Mouse (Mus musculus): ENCODE results near the gene Car10.

Car10 gene

GRCm38 (mm10) chr11:93502864-93503263, 405.0 kb downstream of the Car10 start:
- DNase-seq: no peak

- no peak for DNase-seq
These were observed 405.6 kb downstream of the Car10 start for GRCm38 (mm10) chr11:93503469-93503868.

DNA sequence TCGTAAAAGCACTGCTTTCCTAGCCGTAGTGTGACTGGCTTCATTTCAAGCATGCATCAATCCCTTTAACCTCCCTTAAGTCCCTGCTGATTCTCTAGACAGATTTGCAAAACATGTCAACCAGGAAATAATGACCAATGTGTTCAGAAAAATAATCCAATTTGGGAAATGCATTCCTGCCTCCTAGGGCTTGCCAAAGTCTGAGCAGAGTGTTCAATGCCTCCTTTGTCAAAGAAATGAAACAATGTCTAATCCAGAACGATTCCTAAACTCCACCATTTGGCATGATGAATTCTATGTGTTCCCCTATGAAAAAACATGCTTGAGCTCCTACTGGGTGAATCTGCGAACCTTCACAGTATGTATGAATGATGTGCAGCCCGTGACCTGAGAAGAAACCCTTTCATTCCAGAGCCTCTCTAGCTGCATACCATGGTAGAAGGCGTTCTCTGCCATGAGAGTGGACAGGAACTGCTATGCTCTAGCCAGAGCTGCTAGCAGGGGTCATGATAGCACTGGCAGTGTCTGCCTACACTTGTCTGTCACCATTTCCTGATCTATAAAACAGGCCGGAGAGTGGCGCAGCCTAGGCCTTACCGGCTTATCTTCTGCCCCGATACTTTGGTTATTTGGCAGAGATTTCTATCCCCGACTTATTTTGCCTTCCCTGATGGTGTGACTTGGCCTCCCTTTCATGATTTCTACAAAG, 411.9 kb downstream of the Car10 start:
- DNase-seq: no peak

DNA sequence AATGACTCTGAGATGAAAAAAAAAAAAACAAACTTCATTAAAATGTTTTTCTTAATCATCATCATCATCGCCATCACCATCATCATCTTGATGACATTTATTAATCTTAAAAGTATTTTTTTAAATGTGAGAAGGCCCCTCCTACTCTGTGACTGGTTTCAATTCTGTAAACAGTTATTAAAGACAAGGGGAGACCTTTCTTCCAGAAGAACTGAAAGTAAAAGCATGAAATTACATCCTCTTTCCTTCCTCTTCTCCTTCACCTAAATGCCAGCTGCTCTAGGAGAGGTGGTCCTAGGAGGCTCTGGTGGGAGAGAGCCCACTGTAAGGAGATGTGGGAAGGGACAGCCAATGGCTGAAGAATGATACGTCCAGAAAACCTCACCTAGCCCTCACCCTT, 415.0 kb downstream of the Car10 start:
- DNase-seq: no peak

DNA sequence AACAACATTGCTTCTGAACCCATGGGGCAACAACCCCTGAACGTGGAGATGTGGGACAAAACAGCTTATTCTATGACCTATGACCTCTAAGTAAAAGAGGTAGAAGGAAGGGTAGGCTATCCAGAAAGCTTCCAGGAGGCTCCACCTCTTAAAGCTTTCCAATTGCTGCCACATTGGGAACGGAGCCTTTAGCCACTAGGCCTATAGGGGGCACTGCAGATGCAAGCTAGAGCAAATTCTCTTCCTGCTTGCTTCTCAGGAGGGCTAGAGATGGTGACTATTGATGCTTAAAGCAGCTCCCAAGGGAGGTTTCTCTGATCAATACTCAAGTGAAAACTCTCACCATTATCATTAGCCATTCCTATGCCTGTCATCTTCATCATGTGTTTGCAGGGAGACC, 416.6 kb downstream of the Car10 start:
- DNase-seq: no peak

DNA sequence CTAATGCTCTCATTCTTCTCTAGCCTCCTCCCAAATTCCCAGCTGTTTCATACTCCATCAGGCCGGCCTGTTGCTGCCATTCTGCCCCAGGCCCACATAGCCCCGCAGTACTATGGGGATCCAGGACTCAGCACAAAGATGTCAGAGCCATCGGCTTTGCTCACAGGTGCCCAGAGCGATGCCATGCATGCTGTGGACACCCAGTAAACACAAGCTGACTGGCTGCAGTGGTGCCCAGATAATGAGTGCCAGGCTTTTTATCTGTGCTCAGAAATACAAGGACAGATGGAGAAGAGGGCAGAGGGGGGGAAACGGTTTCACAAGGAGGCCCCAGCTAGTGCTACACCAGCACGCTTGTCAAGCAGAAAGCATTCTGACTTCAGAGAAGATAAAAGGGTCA, 417.7 kb downstream of the Car10 start:
- peak; percentile 80 for DNase-seq

- DNase-seq: no peak
These were observed 418.4 kb downstream of the Car10 start for GRCm38 (mm10) chr11:93516216-93516615.

- DNase-seq: no peak
These were observed 419.1 kb downstream of the Car10 start for GRCm38 (mm10) chr11:93516946-93517345.

- DNase-seq: no peak
These were observed 424.7 kb downstream of the Car10 start for GRCm38 (mm10) chr11:93522501-93522900.

- no peak for DNase-seq
These were observed 428.1 kb downstream of the Car10 start for GRCm38 (mm10) chr11:93525921-93526320.

- peak; percentile 84 for DNase-seq
These were observed 433.3 kb downstream of the Car10 start for GRCm38 (mm10) chr11:93531029-93531680.

GRCm38 (mm10) chr11:93536244-93536643, 438.4 kb downstream of the Car10 start:
- DNase-seq: no peak

DNA sequence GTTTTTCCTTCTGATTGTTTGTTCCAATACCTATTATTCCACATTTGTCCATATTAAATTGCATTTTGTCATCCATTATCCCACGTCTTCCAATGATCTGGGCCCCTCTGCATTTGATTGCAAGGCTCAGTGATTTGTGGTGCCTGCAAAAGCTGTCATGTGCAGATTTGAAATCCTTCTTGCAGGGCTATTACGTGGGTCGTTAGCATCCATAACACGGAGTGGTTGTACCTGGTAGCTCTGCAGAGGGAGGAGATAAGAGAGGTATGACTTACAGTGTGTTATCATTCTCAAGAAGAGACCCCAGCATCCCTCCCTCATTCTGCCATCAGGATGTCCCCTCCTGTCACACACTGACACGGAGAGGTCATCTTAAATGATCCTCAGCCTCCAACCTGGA, 451.1 kb downstream of the Car10 start:
- no peak for DNase-seq

DNA sequence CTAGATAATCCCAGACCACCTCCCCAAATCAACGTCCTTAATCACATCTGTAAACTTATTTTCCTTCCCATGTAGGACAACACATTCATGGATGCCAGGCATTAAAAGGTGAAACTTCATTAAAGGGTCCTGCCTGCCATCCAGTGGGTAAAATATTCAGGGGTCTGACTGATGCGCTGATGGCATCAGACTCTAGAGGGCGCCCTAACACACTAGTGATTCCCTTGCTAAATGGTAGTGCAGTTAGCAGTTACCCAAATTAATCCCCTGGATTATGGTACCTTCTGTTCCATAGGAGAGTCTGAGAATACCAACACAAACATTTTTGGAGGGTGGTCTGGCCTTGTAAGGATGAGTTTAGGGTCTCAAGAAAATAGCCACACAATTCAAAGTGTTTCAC, 453.1 kb downstream of the Car10 start:
- DNase-seq: peak; percentile 41

- DNase-seq: no peak
These were observed 461.3 kb downstream of the Car10 start for GRCm38 (mm10) chr11:93559118-93559517.

- no peak for DNase-seq
These were observed 462.7 kb downstream of the Car10 start for GRCm38 (mm10) chr11:93560570-93560969.

DNA sequence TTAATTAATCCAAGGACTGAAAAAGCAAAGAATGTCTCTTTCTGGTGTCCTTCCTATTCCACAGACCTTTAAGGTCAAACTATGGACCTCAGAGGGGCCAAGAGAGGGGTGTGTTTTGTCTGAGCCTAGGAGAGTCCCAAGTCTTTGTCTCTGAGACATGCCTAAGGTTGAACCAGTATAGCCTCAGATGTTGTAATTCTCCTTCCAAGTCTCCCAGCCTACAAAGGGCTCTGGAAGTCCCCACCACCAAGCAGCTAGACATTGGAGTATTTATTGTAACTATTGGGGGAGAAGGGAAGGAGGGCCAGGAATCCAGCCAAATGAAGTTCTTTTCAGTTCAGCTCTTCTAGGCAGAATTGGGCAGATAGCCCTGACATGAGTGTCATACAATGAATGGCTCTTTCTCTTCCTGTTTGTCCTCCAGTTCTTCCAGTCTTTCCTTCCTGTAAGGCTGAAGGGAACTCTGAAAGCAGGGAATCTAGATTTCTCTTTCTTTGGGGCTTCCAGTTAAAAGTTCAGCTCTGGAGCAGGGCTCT, 464.6 kb downstream of the Car10 start:
- DNase-seq: no peak

DNA sequence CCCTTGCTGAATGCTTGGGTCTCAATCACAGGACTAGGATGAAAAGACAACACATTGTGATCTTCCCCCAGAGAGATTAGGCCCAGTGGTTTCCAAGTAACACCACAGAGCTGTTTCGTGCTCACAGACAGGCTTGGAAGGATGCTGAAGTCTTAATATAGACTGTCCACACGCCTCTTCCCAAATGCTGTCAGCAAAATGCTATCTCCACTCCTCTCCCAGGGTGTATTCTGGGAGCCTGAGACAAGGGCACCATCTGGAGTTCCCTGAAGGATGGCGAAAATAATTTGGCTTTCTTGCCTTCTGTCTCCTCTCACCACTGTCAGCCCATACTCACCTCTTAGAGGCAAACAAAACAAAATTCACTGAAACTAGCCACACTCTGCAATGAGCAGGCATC, 467.9 kb downstream of the Car10 start:
- DNase-seq: peak; percentile 65

DNA sequence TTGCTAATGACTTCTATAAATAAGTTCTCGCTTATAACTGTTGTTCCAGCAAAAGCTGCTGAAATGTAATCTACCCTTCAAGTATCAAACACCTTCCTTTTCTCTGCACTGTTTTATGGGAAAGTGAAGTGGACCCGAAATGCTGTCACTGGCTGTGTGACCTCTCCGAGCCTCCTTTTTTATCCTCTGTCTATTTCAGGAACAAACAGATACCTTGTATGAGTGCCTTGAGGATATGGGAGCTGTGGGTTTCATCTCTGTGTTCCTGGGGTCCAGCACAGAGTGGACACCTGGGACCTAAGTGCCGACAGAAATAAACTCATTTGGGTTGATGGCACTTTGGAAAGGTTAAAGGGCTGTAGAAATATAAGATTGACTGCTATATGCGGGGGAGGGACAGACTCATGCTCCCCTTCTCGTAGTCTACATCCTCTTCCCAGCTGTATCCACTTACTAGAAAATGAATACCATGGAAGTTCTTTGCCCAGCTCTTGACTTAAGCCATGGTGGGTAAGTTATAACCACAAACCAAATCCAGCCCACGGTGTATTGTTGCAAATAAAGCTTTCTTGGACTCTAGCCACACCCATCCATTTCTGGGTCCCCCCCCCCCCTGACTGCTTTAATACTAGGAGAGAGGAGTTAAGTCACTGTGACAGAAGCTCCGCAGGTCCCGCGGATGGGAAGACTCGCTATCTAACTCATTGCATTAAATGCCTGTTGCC, 474.3 kb downstream of the Car10 start:
- no peak for DNase-seq

GRCm38 (mm10) chr11:93577441-93577840, 479.6 kb downstream of the Car10 start:
- DNase-seq: peak; percentile 26

GRCm38 (mm10) chr11:93579626-93580025, 481.8 kb downstream of the Car10 start:
- DNase-seq: peak; percentile 32

DNA sequence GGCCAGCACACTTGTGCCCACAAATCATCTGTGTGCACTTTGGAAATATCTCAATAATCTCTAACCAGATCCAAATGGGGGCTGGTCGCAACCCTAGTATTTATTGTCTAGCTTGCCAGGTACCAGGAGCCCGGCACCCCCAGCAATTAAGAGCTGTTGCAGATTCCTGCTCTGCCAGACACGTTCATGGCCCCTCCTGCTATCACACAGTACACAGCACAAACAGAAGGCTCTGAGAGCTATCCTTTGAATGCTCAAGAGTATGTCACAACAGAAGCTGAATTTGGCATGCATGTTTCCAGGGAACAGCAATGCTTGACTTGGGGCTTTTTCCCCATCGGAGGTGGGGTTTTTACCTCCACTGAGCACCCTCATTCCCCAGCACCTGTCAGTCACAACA, 483.5 kb downstream of the Car10 start:
- no peak for DNase-seq

DNA sequence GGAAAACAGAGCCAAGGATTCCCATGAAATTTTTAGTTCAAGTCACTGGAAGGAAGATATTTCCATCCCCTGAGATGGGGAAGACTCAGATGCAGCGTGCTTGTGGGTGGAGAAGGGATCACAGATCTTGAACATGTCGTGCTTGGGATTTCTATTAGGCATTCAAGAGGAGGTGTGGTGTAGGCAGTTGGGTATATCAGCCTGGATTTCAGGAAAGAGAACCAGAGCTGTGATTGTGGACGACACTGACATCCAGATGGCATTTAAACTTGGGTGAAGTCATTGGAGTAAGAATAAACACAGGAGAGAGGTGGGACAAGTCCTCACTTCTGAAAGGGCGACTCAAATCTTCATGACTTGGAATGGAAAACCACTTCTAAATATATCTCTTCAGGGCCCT, 490.0 kb downstream of the Car10 start:
- no peak for DNase-seq

DNA sequence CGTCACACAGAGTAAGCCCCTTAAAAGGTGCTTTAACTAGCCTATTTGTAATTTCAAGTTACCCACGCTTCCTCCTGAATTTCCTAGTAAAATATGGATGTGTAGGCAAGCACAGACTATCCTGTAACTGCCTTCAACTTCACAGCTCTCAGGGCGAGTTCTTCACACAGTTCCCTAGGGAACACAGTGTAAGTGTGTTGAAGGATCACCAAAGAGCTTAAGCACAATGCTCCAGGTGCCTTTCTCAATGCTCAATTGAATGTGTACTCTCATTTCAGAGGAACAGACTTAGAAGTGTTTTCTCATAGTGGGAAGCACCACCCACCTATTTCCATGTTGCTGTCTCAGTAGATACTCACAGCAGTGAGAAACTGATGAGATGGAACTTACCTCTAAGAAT, 492.8 kb downstream of the Car10 start:
- no peak for DNase-seq

Data from cerebellum, adult 11 months (tissue).